Mouse (Mus musculus): ENCODE measurements at regions not wholly inside any gene's neighbourhood (a gene's known extent, or its start where the extent isn't known, plus 50 kb on each side); places are given as distances from the start of the nearest gene placed in this dataset.

GRCm38 (mm10) chr14:86233305-86233704 is 907.7 kb downstream of the Diaph3 start:
- no peak overlapping the region for H3K27ac ChIP-seq (ENCODE audit: low read depth, low read length)
- H3K36me3 ChIP-seq (ENCODE audit: control insufficient read depth, insufficient read depth, low read length), result no peaks in the 10 kb centered on the region
- no peak overlapping the region for H3K4me2 ChIP-seq
- no peak overlapping the region for H3K9ac ChIP-seq (ENCODE audit: low read depth, low read length)
- DNase-seq (ENCODE audit: low spot score), result no peak
- H3K4me3 ChIP-seq (ENCODE audit: low read depth, low read length), result no peak overlapping the region
- no peaks in the 10 kb centered on the region for H3K9me3 ChIP-seq (ENCODE audit: control insufficient read depth, low read length)
- H3K27me3 ChIP-seq (replicated peaks; ENCODE audit: control insufficient read depth, insufficient read depth, low read length), result no peaks in the 10 kb centered on the region
- no peak for ATAC-seq (replicated peaks; ENCODE audit: low FRiP score)
- H3K4me1 ChIP-seq (replicated peaks; ENCODE audit: control insufficient read depth, insufficient read depth, low read length), result no peaks in the 10 kb centered on the region
- 64% methylated on average over 1 of the region's 1 CpGs for WGBS

- ATAC-seq (replicated peaks; ENCODE audit: low FRiP score) (no peak), DNase-seq (ENCODE audit: low spot score) (no peak)
- 45% methylated on average over 1 of the region's 1 CpGs for WGBS
Observed at GRCm38 (mm10) chr14:86230609-86231008, 910.4 kb downstream of the Diaph3 start.

GRCm38 (mm10) chr14:86229755-86230154 is 911.3 kb downstream of the Diaph3 start:
- H3K36me3 ChIP-seq (ENCODE audit: control insufficient read depth, insufficient read depth, low read length), result no peaks in the 10 kb centered on the region
- no peak overlapping the region for H3K4me3 ChIP-seq (ENCODE audit: low read depth, low read length)
- no peaks in the 10 kb centered on the region for H3K9me3 ChIP-seq (ENCODE audit: control insufficient read depth, low read length)
- no peak overlapping the region for H3K4me2 ChIP-seq
- no peak for ATAC-seq (replicated peaks; ENCODE audit: low FRiP score)
- no peak overlapping the region for H3K27ac ChIP-seq (ENCODE audit: low read depth, low read length)
- WGBS, result 66% methylated on average over 2 of the region's 2 CpGs
- no peak overlapping the region for H3K9ac ChIP-seq (ENCODE audit: low read depth, low read length)
- no peak for DNase-seq (ENCODE audit: low spot score)
- no peaks in the 10 kb centered on the region for H3K27me3 ChIP-seq (replicated peaks; ENCODE audit: control insufficient read depth, insufficient read depth, low read length)
- no peaks in the 10 kb centered on the region for H3K4me1 ChIP-seq (replicated peaks; ENCODE audit: control insufficient read depth, insufficient read depth, low read length)

More at GRCm38 (mm10) chr14:86230609-86231008, 910.4 kb downstream of the Diaph3 start:
- no peak overlapping the region for H3K27ac ChIP-seq (ENCODE audit: low read depth, low read length)
- no peaks in the 10 kb centered on the region for H3K27me3 ChIP-seq (replicated peaks; ENCODE audit: control insufficient read depth, insufficient read depth, low read length)
- H3K9ac ChIP-seq (ENCODE audit: low read depth, low read length), result no peak overlapping the region
- no peaks in the 10 kb centered on the region for H3K4me1 ChIP-seq (replicated peaks; ENCODE audit: control insufficient read depth, insufficient read depth, low read length)
- H3K4me2 ChIP-seq, result no peak overlapping the region
- H3K9me3 ChIP-seq (ENCODE audit: control insufficient read depth, low read length), result no peaks in the 10 kb centered on the region
- H3K4me3 ChIP-seq (ENCODE audit: low read depth, low read length), result no peak overlapping the region
- H3K36me3 ChIP-seq (ENCODE audit: control insufficient read depth, insufficient read depth, low read length), result no peaks in the 10 kb centered on the region

GRCm38 (mm10) chr14:86215711-86216110 is 925.3 kb downstream of the Diaph3 start:
- no peak overlapping the region for H3K4me3 ChIP-seq (ENCODE audit: low read depth, low read length)
- no peak overlapping the region for H3K4me2 ChIP-seq
- no peaks in the 10 kb centered on the region for H3K9me3 ChIP-seq (ENCODE audit: control insufficient read depth, low read length)
- DNase-seq (ENCODE audit: low spot score) (no peak), ATAC-seq (replicated peaks; ENCODE audit: low FRiP score) (no peak)
- no peaks in the 10 kb centered on the region for H3K4me1 ChIP-seq (replicated peaks; ENCODE audit: control insufficient read depth, insufficient read depth, low read length)
- H3K27ac ChIP-seq (ENCODE audit: low read depth, low read length), result no peak overlapping the region
- no peak overlapping the region for H3K9ac ChIP-seq (ENCODE audit: low read depth, low read length)
- no peaks in the 10 kb centered on the region for H3K27me3 ChIP-seq (replicated peaks; ENCODE audit: control insufficient read depth, insufficient read depth, low read length)
- WGBS, result 76% methylated on average over 9 of the region's 9 CpGs
- H3K36me3 ChIP-seq (ENCODE audit: control insufficient read depth, insufficient read depth, low read length), result no peaks in the 10 kb centered on the region

GRCm38 (mm10) chr14:86211654-86212053 is 929.4 kb downstream of the Diaph3 start:
- ATAC-seq (replicated peaks; ENCODE audit: low FRiP score) (no peak), DNase-seq (ENCODE audit: low spot score) (no peak)
- H3K9ac ChIP-seq (ENCODE audit: low read depth, low read length), result no peak overlapping the region
- 87% methylated on average over 3 of the region's 3 CpGs for WGBS
- no peaks in the 10 kb centered on the region for H3K36me3 ChIP-seq (ENCODE audit: control insufficient read depth, insufficient read depth, low read length)
- no peak overlapping the region for H3K4me2 ChIP-seq
- no peak overlapping the region for H3K27ac ChIP-seq (ENCODE audit: low read depth, low read length)
- no peak overlapping the region for H3K4me3 ChIP-seq (ENCODE audit: low read depth, low read length)
- no peaks in the 10 kb centered on the region for H3K9me3 ChIP-seq (ENCODE audit: control insufficient read depth, low read length)
- no peaks in the 10 kb centered on the region for H3K4me1 ChIP-seq (replicated peaks; ENCODE audit: control insufficient read depth, insufficient read depth, low read length)
- no peaks in the 10 kb centered on the region for H3K27me3 ChIP-seq (replicated peaks; ENCODE audit: control insufficient read depth, insufficient read depth, low read length)

- Histone ChIP-seq H3K4me2 (no peak overlapping the region), H3K27ac (ENCODE audit: low read depth, low read length) (no peak overlapping the region), H3K9ac (ENCODE audit: low read depth, low read length) (no peak overlapping the region), H3K9me3 (ENCODE audit: control insufficient read depth, low read length) (no peaks in the 10 kb centered on the region), H3K4me1 (replicated peaks; ENCODE audit: control insufficient read depth, insufficient read depth, low read length) (no peaks in the 10 kb centered on the region), H3K4me3 (ENCODE audit: low read depth, low read length) (no peak overlapping the region), H3K36me3 (ENCODE audit: control insufficient read depth, insufficient read depth, low read length) (no peaks in the 10 kb centered on the region), H3K27me3 (replicated peaks; ENCODE audit: control insufficient read depth, insufficient read depth, low read length) (no peaks in the 10 kb centered on the region)
- DNase-seq (ENCODE audit: low spot score), result no peak
- WGBS, result 88% methylated on average over 6 of the region's 7 CpGs
- no peak for ATAC-seq (replicated peaks; ENCODE audit: low FRiP score)
Observed at GRCm38 (mm10) chr14:86204582-86204981, 936.5 kb downstream of the Diaph3 start.

GRCm38 (mm10) chr14:86197864-86198263 is 943.2 kb downstream of the Diaph3 start:
- WGBS, result 80% methylated on average over 4 of the region's 4 CpGs
- Histone ChIP-seq H3K36me3 (ENCODE audit: control insufficient read depth, insufficient read depth, low read length) (no peaks in the 10 kb centered on the region), H3K27ac (ENCODE audit: low read depth, low read length) (no peak overlapping the region), H3K9me3 (ENCODE audit: control insufficient read depth, low read length) (no peaks in the 10 kb centered on the region), H3K4me1 (replicated peaks; ENCODE audit: control insufficient read depth, insufficient read depth, low read length) (no peaks in the 10 kb centered on the region), H3K4me2 (no peak overlapping the region), H3K4me3 (ENCODE audit: low read depth, low read length) (no peak overlapping the region), H3K27me3 (replicated peaks; ENCODE audit: control insufficient read depth, insufficient read depth, low read length) (no peaks in the 10 kb centered on the region), H3K9ac (ENCODE audit: low read depth, low read length) (no peak overlapping the region)
- ATAC-seq (replicated peaks; ENCODE audit: low FRiP score), result no peak
- DNase-seq (ENCODE audit: low spot score), result no peak

GRCm38 (mm10) chr14:86184663-86185381 is 956.2 kb downstream of the Diaph3 start:
- WGBS, result 58% methylated on average over 4 of the region's 4 CpGs
- Histone ChIP-seq H3K27me3 (replicated peaks; ENCODE audit: control insufficient read depth, insufficient read depth, low read length) (no peaks in the 10 kb centered on the region), H3K4me1 (replicated peaks; ENCODE audit: control insufficient read depth, insufficient read depth, low read length) (no peaks in the 10 kb centered on the region), H3K4me3 (ENCODE audit: low read depth, low read length) (no peak overlapping the region), H3K4me2 (no peak overlapping the region), H3K9me3 (ENCODE audit: control insufficient read depth, low read length) (no peaks in the 10 kb centered on the region), H3K27ac (ENCODE audit: low read depth, low read length) (no peak overlapping the region), H3K36me3 (ENCODE audit: control insufficient read depth, insufficient read depth, low read length) (no peaks in the 10 kb centered on the region), H3K9ac (ENCODE audit: low read depth, low read length) (no peak overlapping the region)
- DNase-seq (ENCODE audit: low spot score) (no peak), ATAC-seq (replicated peaks; ENCODE audit: low FRiP score) (no peak)

- Histone ChIP-seq H3K27me3 (replicated peaks; ENCODE audit: control insufficient read depth, insufficient read depth, low read length) (no peaks in the 10 kb centered on the region), H3K4me2 (no peak overlapping the region), H3K9ac (ENCODE audit: low read depth, low read length) (no peak overlapping the region), H3K4me1 (replicated peaks; ENCODE audit: control insufficient read depth, insufficient read depth, low read length) (no peaks in the 10 kb centered on the region), H3K4me3 (ENCODE audit: low read depth, low read length) (no peak overlapping the region), H3K27ac (ENCODE audit: low read depth, low read length) (no peak overlapping the region), H3K9me3 (ENCODE audit: control insufficient read depth, low read length) (no peaks in the 10 kb centered on the region), H3K36me3 (ENCODE audit: control insufficient read depth, insufficient read depth, low read length) (no peaks in the 10 kb centered on the region)
- ATAC-seq (replicated peaks; ENCODE audit: low FRiP score) (no peak), DNase-seq (ENCODE audit: low spot score) (no peak)
- 62% methylated on average over 4 of the region's 4 CpGs for WGBS
Observed at GRCm38 (mm10) chr14:86178517-86178916, 962.5 kb downstream of the Diaph3 start.

All from liver, embryonic 11.5 days (tissue).